Mouse (Mus musculus) G1E-ER4 (cell line): ENCODE results near the gene Tcaf1. TPM values are rescaled to one million over a fixed set of nuclear protein-coding genes. Genes with fewer than 3 reads are reported as not detected.

Experiments
- GATA1 ChIP-seq: IDR thresholded peaks from one replicate; pipeline ENCODE4 v1.8.0; 2012; ENCODE audit warnings: low read length, inconsistent platforms
- polyA plus RNA-seq: library from polyadenylated mRNA; stranded (reverse); fragments of >175 nt; gene quantifications from 2 replicates; pipeline ENCODE4 v1.2.3, GENCODE M21; 2012

Gene Tcaf1
- not detected in 2 replicates for polyA plus RNA-seq

DNA sequence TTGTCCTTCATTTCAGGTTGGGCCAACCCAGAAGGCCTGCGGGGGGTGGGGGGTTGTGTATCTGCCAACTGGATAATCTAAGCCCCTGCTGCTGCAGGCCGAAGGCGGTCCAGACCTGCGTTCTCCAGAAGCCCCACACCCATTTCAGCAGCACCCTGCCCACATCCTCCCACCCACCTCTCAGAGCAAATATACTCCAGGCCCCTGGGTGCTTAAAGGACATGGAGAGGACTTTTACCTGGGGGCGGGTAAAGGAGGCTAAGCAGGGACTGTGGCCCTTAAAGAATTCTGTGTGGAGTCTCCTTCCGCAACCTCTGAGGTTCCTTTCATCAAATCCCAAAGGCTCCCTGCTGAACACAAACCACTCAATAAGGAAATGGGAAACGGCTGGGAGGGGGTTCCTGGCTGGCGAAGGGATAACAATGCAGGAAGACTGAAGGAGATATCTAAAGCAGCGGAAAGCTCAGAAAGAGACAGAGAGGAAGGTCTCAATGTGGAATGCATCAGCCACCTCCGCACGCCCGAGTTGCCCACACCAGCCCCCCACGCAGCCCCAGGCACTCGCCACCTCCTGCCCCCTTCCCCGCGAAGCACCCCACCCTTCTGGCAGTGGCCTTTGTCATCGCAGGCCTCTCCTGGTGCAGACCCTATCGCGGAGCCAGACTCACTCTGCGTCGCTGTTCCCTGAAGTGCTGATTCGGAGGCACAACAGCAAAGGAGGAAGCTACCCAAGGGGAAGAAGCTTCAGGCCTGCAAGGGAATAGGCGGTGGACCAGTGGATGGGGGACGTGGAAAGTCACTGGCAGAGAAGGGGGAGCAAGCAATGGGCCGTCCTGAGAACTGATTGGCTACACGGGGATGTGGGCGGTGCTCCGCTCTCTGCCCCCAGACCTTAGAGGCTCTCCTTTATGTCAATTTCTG lies at the start of gene Tcaf1:
Gene Tcaf1, minus strand, starts transcription at position 798 of the 921 bp plus-strand sequence.
- TF ChIP-seq GATA1: no peak

DNA sequence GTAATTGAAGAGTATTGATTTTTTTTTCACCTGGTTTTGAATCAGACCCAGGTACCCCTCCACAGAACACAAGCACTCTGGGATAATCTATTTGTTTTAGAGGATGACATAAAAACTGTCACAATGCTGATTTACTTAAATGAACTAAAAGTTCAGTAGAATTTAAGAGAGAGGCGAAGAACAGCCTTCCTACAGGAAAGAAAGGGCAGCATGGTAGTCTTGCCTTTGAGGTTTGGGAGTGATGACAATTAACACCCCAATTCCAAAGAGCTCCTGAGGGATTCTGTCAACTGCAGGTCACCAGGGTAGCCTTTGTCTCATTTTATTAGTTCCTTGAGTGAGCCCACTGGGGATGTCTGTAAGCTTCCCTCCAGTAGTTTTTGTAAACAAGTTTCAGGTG lies 46.2 kb upstream of the Tcaf1 start, which contains the start of gene Olfr38:
Gene Olfr38, plus strand, starts transcription at position 301 of the 400 bp plus-strand sequence.
- no peak for TF ChIP-seq GATA1

DNA sequence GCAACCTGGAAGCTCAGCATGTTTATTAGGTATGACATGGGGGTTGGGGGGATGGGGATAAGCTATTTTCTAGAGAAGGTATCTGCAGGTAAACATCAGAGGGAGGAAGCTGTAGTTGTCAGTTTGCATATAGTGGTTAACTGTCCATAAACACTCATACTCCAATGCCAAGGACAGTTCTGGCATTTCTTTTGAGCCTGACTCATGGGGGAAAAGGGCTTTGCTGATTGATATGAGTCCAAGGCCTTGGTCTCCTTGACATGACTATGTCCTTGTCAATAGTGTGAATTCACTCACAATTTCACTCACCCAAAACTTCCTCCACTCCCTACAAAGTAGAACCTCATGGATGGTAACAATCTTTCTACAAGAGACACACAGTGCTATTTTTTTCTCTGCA lies 38.0 kb upstream of the Tcaf1 start:
- no peak for TF ChIP-seq GATA1

DNA sequence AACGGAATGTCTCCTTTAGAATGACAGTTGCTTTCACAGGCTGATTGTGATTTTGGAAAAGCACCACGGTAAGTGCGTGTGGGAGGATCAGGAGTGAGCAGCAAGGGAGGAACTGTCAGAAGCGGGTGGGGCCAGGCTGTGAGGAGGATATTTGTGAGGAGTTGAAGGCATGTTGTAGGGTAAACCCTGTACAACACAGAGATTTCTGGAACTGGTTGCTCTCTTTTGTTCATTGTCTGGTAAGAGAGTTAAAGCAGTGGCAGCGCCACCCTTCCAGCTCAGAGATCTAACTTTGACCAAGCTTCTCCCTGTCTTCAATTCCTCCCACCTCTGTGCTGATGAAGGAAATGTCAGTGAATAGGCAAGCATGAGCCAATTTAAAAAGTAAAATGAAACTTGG lies 32.4 kb upstream of the Tcaf1 start:
- TF ChIP-seq GATA1: no peak

DNA sequence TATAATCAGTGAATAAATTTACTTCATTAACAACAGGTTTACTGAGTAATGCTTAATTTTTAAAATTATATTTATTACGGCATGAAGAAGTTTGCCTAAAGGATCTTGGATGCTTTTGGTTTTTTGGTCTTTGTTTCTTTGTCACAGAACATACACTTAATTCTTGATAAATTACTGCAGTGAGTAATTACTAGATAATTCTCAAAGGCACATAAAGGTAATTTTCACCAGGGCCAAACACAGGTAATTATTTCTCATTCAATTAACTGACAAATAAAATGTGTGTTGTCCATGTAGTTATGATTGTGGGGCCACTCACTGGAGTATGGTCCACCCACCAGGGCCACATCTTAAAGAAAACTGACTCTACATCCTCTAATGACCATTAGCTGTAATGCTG lies 29.2 kb upstream of the Tcaf1 start, which contains the start of gene Olfr453:
Gene Olfr453, plus strand, starts transcription at position 301 of the 400 bp plus-strand sequence.
- TF ChIP-seq GATA1: no peak

DNA sequence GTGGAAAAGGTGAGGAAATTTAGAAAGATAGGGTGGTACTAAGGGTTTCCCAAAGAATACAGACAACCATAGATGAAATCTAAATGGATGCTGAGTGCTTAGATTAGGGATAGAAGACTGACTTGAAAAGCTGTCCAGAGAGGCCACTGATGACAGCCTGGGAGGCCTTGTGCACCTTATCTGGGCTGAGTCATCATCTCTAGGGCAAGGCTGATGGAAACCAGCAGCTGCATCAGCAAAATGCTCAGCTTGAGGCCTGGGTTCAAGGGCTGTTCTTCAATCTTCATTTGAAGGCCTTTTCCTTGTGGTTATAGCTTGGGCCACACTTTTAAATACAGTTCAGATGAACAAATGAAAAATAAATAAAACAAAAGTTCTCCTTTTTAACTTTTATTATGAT lies 8.1 kb upstream of the Tcaf1 start:
- TF ChIP-seq GATA1: no peak

DNA sequence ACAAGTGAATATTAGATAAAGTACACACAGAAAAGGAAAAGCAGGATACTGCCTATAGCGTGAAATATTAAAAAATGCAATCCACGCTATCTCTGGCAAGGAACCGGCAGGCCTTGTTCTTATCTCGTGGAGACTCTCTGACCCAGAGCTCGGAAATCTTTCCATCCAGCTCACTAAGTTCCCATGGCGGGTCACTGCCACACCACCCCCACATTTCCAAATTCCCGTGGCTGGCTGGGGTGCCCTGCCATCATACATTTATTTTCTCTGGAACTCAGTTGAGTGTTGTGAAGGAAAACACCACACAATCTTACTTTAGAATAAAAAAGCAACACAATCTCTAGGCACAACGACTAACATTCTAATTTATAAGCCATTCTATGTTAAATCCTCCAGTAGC lies 4.8 kb upstream of the Tcaf1 start:
- no peak for TF ChIP-seq GATA1

DNA sequence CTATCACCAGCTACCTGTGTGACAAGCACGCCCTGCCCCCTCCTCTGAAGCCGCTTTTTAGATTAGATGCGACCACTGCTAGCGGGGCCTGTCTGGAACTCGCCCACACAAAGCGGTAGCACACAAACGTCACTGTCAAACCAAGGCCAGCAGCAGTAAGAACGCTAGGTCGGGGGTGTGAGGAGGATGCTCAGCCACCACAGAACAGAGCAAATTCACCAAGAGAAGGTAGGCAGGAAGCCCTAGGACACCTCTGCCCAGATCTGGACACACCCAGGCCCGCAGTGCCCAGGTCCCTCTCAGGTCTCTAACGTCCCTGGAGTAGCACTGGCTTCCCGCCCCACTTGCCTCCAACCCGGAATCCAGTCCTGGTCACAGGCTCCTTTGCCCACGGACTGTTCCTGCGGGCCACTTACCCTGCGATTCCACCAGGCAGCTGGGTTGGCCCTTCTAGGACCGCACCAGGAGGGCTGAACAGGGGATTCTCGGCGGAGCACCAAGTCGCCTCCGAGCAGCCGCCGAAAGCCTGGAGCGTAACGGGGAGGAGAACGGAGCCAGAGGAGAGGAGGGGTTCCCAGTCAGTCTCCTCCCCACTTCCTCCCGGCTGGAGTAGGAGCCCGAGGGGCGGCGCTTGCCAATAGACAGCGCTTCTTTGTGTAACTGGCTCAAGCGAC lies 17.2 kb downstream of the Tcaf1 start:
- TF ChIP-seq GATA1: no peak

DNA sequence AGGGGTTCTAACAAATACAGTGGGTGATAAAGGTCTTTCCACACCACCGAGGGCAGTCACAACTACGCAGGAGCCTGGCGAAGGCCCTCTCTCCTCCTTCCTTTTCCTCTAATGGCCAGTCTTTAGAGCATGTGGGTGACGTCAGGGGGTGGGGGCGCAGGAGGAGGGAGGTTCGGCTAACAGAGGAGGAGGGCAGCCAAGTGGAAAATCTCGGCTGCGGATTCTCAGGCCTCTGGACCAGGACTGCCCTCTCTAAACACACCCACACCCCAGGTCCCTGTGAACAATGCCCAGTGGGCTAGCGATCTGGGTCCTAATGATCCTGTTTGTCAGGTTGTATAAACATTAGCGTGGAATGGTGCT lies 17.8 kb downstream of the Tcaf1 start:
- TF ChIP-seq GATA1: no peak

DNA sequence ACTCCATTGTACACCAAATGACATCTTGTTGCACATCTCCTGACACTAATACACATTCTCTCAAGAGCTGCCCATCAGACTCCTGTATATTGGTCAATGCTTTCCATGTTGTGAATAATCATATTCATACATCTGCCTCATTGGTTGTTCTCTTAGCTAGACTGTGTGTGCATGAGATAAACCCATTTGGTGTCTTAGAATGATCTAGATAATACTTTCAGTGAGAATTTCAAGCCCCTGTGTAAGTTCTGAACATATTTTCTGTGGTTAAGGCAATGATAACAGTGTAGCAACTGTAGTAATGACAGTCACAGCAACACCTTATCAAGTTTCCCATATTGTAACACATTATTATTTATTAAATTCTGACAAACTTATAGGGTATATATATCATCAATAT lies 20.1 kb downstream of the Tcaf1 start:
- TF ChIP-seq GATA1: no peak

DNA sequence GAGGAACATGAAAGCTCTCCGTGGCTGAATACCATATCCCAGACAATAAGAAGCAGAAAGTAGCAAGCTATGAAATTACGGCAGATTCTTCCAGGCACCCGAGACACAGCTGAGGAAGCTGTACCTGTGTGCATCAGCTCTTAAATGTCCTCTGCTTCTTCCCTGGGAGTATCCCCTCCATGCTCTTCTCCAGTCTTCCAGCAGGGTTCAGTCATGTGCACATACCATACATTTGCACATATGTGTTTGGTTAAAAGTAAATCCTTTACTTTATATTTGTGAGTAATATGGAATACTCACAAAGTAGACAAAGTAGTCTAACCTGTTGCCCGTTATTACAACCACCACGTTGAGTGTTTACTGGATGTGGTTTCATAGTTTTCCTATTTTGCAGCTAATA lies 22.0 kb downstream of the Tcaf1 start:
- TF ChIP-seq GATA1: no peak

DNA sequence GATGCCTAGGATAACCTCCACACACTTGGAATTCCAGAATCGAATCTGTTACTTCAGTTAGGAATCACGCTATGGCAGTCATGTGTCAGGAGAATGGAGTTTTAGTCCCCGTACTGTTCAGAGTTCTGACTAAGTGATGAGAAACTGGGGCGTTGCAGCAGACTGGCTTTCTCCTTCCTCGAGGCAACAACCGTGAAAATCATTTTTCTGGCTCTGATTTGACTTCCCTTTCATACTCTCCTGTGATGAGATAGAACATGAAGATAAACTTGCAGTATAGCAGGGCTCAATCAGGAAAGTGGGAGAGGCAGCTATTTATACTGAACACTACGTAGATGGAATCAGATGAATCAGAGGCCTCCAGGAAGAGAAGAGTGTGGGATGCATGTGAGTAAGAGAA lies 29.8 kb downstream of the Tcaf1 start:
- TF ChIP-seq GATA1: no peak

DNA sequence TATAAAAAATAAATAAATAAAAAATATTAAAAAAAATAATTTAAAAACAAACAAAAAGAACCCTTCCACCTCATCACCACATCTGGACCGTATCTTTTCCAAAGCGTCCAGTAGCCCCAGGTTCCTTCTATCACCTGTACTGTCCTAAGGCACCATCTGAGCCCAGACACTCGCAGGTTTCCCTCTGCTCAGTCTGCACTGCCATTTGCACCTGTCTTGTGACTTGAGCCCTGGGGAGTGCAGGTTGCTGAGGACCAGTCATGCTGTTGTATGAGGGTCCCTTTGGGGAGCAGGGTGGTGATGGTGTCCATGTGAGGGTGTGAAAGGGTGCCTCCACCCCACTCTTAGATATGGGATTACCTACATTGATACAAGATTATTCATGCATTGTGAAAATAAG lies 33.9 kb downstream of the Tcaf1 start:
- TF ChIP-seq GATA1: no peak

DNA sequence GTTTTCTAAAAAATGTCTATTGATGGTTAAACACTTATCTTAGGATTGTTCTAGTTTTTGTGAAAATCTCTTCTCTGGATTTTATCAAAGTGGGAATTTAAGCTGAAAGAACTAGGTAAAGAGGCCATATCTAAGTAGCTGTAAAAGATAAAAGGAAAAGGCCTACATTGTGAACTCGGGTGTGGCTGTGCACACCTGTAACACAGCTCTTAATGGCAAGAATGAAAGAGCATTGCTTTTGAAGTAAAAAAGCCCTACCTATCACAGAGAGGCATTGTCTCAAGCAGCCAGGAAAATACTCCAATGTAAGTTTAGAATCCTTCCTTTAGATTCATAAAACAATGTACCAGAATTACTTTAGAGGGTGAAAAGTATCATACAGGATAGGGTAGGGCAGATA lies 38.1 kb downstream of the Tcaf1 start:
- no peak for TF ChIP-seq GATA1

DNA sequence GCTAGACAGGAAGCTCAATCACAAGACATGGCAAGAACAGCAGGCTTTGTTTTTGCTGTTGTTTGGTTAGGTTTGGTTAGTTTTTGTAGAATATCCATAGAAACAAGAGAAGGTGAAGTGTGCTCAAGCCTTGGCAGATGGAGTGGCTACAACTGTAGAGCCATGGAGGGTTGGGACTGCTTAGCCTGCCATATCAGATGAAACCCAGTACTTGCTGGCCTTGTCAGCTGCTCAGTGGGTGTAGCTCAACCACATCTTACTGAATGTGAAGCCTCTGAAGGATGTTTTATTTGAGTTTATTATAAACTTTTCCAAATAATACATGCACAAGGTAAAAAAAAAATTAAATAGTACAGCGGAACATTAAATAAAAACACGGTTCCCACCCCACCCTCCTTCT lies 42.2 kb downstream of the Tcaf1 start:
- no peak for TF ChIP-seq GATA1

DNA sequence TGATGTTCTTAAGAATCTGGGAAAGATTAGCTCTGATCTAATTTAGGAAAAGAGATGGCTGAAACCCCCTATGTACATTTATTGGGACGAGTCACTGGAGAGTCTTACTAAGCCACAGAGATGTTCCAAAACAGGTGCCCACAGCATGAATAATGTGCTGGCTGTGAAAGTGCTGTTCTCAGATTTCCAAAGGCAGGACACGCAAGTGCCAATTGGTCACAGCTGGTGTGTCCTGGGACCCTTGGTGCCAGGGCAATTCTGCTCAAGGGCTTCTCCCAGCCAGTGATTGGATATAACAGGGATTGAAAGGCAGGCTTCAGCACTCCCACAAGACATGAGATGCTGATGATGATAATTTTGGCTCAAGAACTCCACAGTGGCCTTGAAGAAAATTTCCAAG lies 48.1 kb downstream of the Tcaf1 start:
- TF ChIP-seq GATA1: no peak
